Mouse (Mus musculus) splenic B cell, adult 2 months (primary cell): ENCODE results near the gene Tgm1.

Source experiments
- DNase-seq: peaks from one replicate; pipeline ENCODE4 v3.0.0-alpha.2; 2011; ENCODE audit warnings: low read depth, low spot score
- H3K27me3 ChIP-seq: 2 replicates; pipeline ENCODE4 v1.6.1; 2012; ENCODE audit warnings: mild to moderate bottlenecking, low read length, moderate library complexity, mixed read lengths; ENCODE audit not compliant: control insufficient read depth, poor library complexity, insufficient read depth, severe bottlenecking
- H3K36me3 ChIP-seq: 2 replicates; pipeline ENCODE4 v1.6.1; 2012; ENCODE audit warnings: mild to moderate bottlenecking, low read length, moderate library complexity, mixed read lengths; ENCODE audit not compliant: control insufficient read depth, poor library complexity, insufficient read depth, severe bottlenecking

The Tgm1 gene

GRCm38 (mm10) chr14:55734869-55735268, 21.1 kb upstream of the Tgm1 start:
- no peaks in the 10 kb centered on the region for H3K27me3 ChIP-seq
- peaks cover 2% of the 10 kb centered on the region; the same call in 1 of the 2 replicates for H3K36me3 ChIP-seq
- DNase-seq, result no peak

GRCm38 (mm10) chr14:55733889-55734288, 20.2 kb upstream of the Tgm1 start:
- Histone ChIP-seq H3K36me3 (peaks cover 2% of the 10 kb centered on the region; the same call in 1 of the 2 replicates), H3K27me3 (no peaks in the 10 kb centered on the region)
- DNase-seq, result no peak

GRCm38 (mm10) chr14:55730531-55731032, 16.9 kb upstream of the Tgm1 start:
- DNase-seq, result no peak
- Histone ChIP-seq H3K36me3 (no peaks in the 10 kb centered on the region), H3K27me3 (no peaks in the 10 kb centered on the region)

GRCm38 (mm10) chr14:55730116-55730515, 16.4 kb upstream of the Tgm1 start:
- no peak for DNase-seq
- Histone ChIP-seq H3K36me3 (no peaks in the 10 kb centered on the region), H3K27me3 (no peaks in the 10 kb centered on the region)

- Histone ChIP-seq H3K27me3 (no peaks in the 10 kb centered on the region), H3K36me3 (no peaks in the 10 kb centered on the region)
- peak; percentile 63 for DNase-seq
Observed at GRCm38 (mm10) chr14:55727889-55728685, 14.4 kb upstream of the Tgm1 start.

- H3K36me3 ChIP-seq, result no peaks in the 10 kb centered on the region
- no peak for DNase-seq
- H3K27me3 ChIP-seq, result no peaks in the 10 kb centered on the region
Observed at GRCm38 (mm10) chr14:55726261-55726660, 12.5 kb upstream of the Tgm1 start.

GRCm38 (mm10) chr14:55724411-55724871, 10.7 kb upstream of the Tgm1 start:
- H3K36me3 ChIP-seq, result peaks cover 6% of the 10 kb centered on the region; the same call in 1 of the 2 replicates
- DNase-seq, result peak; percentile 93
- H3K27me3 ChIP-seq, result no peaks in the 10 kb centered on the region

GRCm38 (mm10) chr14:55723433-55723832, 9.7 kb upstream of the Tgm1 start:
- DNase-seq, result no peak
- Histone ChIP-seq H3K27me3 (no peaks in the 10 kb centered on the region), H3K36me3 (peaks cover 14% of the 10 kb centered on the region)

- peaks cover 21% of the 10 kb centered on the region for H3K36me3 ChIP-seq
- DNase-seq, result no peak
- no peaks in the 10 kb centered on the region for H3K27me3 ChIP-seq
Observed at GRCm38 (mm10) chr14:55722438-55722945, 8.8 kb upstream of the Tgm1 start.

GRCm38 (mm10) chr14:55721700-55722437, 8.1 kb upstream of the Tgm1 start, which contains the start of gene Rabggta:
TSS of gene Rabggta (minus strand) at chr14:55722263.
- H3K36me3 ChIP-seq, result peaks cover 24% of the 10 kb centered on the region
- H3K27me3 ChIP-seq, result no peaks in the 10 kb centered on the region
- DNase-seq, result peak; percentile 97

GRCm38 (mm10) chr14:55721076-55721475, 7.3 kb upstream of the Tgm1 start:
- no peak for DNase-seq
- Histone ChIP-seq H3K36me3 (peaks cover 25% of the 10 kb centered on the region), H3K27me3 (no peaks in the 10 kb centered on the region)

- Histone ChIP-seq H3K27me3 (no peaks in the 10 kb centered on the region), H3K36me3 (peaks cover 25% of the 10 kb centered on the region)
- DNase-seq, result no peak
Observed at GRCm38 (mm10) chr14:55720666-55721065, 6.9 kb upstream of the Tgm1 start.

- no peak for DNase-seq
- Histone ChIP-seq H3K36me3 (peaks cover 25% of the 10 kb centered on the region), H3K27me3 (no peaks in the 10 kb centered on the region)
Observed at GRCm38 (mm10) chr14:55719737-55720136, 6.0 kb upstream of the Tgm1 start.

- Histone ChIP-seq H3K36me3 (peaks cover 25% of the 10 kb centered on the region), H3K27me3 (no peaks in the 10 kb centered on the region; the same call in 1 of the 2 replicates)
- DNase-seq, result no peak
Observed at GRCm38 (mm10) chr14:55716884-55717283, 3.2 kb upstream of the Tgm1 start.

- Histone ChIP-seq H3K36me3 (peaks cover 25% of the 10 kb centered on the region), H3K27me3 (no peaks in the 10 kb centered on the region; the same call in 1 of the 2 replicates)
- no peak for DNase-seq
Observed at GRCm38 (mm10) chr14:55716271-55716670, 2.5 kb upstream of the Tgm1 start.
